In the genomic region with DNA sequence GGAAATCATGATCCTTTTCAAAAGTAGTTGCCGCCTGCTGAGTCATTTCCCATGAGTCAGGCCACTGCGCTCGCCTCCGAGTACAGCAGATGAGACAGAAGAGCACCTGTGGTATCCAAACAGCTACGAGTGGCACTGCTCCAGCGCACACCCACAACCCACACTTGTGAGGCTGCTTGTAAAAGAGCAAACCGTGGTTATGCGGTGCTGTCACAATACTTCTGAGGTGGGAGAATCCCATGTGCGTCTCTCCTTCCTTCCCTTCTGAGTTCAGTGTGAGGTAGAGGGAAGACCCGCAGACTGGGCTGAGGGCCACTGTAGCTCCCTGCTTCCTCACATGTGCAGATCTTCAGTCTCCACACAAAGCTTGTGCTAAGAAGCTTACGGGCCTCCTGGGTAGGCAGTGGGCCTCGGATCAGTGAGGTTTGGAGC, we compare ENCODE assay signal across 8 mouse cellular contexts. TPM values are rescaled to one million over a fixed set of nuclear protein-coding genes. Genes with fewer than 3 reads are reported as not detected.
DNase-seq lines count a peak whose midpoint lies in the region; ATAC-seq and TF ChIP-seq lines count a peak whose summit lies in the region.

A gene (minus strand): TSS at position 360 of the 432 bp plus-strand sequence.

- peak; percentile 86 for DNase-seq in heart, adult 11 months
- DNase-seq in cerebellum, postnatal 36 days, result peak; percentile 41 to 50
- peak; percentile 76 to 77 for DNase-seq in left cerebral cortex, adult 2 months (ENCODE audit: extremely low spot score in 1 of 2, low spot score in 2 of 2)
- no peak for DNase-seq in stomach, postnatal 0 days (ENCODE audit: low spot score)
- DNase-seq in lung, postnatal 14 days, result no peak
- DNase-seq in gastrocnemius, adult 18-20 months (ENCODE audit: low spot score), result no peak
- no peak for DNase-seq in heart, adult 18-20 months

- TF ChIP-seq CTCF in left cerebral cortex, adult 2 months (IDR thresholded peaks at IDR 0.05), result no peak
- TF ChIP-seq CTCF in stomach, postnatal 0 days (IDR thresholded peaks at IDR 0.05; ENCODE audit: low read depth), result no peak

- H3K27me3 ChIP-seq in heart, embryonic 12.5 days (replicated peaks), result no peaks in the 10 kb centered on the region
- no peaks in the 10 kb centered on the region for H3K27me3 ChIP-seq in stomach, postnatal 0 days (ENCODE audit: control insufficient read depth, insufficient read depth, low read length)

- no peaks in the 10 kb centered on the region for H3K9me3 ChIP-seq in heart, embryonic 12.5 days (replicated peaks)
- no peaks in the 10 kb centered on the region for H3K9me3 ChIP-seq in stomach, postnatal 0 days (ENCODE audit: control insufficient read depth, low read length)

- WGBS in heart, embryonic 12.5 days, result 66% methylated on average over 12 of the region's 12 CpGs
- WGBS in stomach, postnatal 0 days, result 69% methylated on average over 12 of the region's 12 CpGs

- no peak within 1 kb of the TSS for H3K27ac ChIP-seq in heart, embryonic 12.5 days (ENCODE audit: poor library complexity, severe bottlenecking)
- H3K27ac ChIP-seq in left cerebral cortex, adult 2 months, result peak within 1 kb of the TSS; percentile 57
- 0 out of 2 replicates have a peak within 1 kb of the TSS, but pooled peaks have one; percentile 5 for H3K27ac ChIP-seq in stomach, postnatal 0 days (replicated peaks)

- no peak for ATAC-seq in heart, embryonic 12.5 days (ENCODE audit: insufficient number of reproducible peaks, low FRiP score)
- ATAC-seq in stomach, postnatal 0 days (ENCODE audit: low FRiP score, low TSS enrichment), result no peak

- intact Hi-C loops in left cerebral cortex, adult 2 months (cut with DNase I), result loop anchor here (2.0 kb wide), 1 partner anchor 42 kb away; a partner anchor contains a TSS

- TF ChIP-seq EP300 in stomach, postnatal 0 days (optimal IDR thresholded peaks at IDR 0.05), result no peak

- H3K4me3 ChIP-seq in heart, embryonic 12.5 days, result no peak within 1 kb of the TSS
- H3K4me3 ChIP-seq in left cerebral cortex, adult 2 months, result no peak within 1 kb of the TSS
- no peak within 1 kb of the TSS for H3K4me3 ChIP-seq in stomach, postnatal 0 days (ENCODE audit: low read depth, low read length)

- H3K4me1 ChIP-seq in heart, embryonic 12.5 days (replicated peaks), result no peaks in the 10 kb centered on the region
- no peaks in the 10 kb centered on the region for H3K4me1 ChIP-seq in stomach, postnatal 0 days (replicated peaks; ENCODE audit: control insufficient read depth, insufficient read depth)

- no peak within 1 kb of the TSS for H3K4me2 ChIP-seq in heart, embryonic 12.5 days
- no peak within 1 kb of the TSS for H3K4me2 ChIP-seq in stomach, postnatal 0 days (replicated peaks; ENCODE audit: low read depth)

- no peak within 1 kb of the TSS for H3K9ac ChIP-seq in heart, embryonic 12.5 days
- no peak within 1 kb of the TSS for H3K9ac ChIP-seq in stomach, postnatal 0 days (ENCODE audit: low read length)

- peaks cover 37% of the 10 kb centered on the region for H3K36me3 ChIP-seq in heart, embryonic 12.5 days
- H3K36me3 ChIP-seq in stomach, postnatal 0 days (ENCODE audit: control insufficient read depth, insufficient read depth, low read length), result no peaks in the 10 kb centered on the region

RNA-seq across cellular contexts. Expression of the gene that starts here (rescaled TPM):
- polyA plus RNA-seq in heart, embryonic 12.5 days (2016; fragmentation: Nextera tagmentation; extraction: Ambion mirVana), result 0.29 and 0.35 TPM in 2 replicates
- total RNA-seq in left cerebral cortex, adult 2 months (2021), result 1 to 10 TPM; 1.6 to 1.7 TPM
- 0.12 and 0.13 TPM in 2 replicates for polyA plus RNA-seq in stomach, postnatal 0 days (2015; fragmentation: Nextera tagmentation; extraction: Ambion mirVana)
- under 1 TPM; 0.09 to 0.14 TPM for total RNA-seq in gastrocnemius, adult 18-20 months (2021)
- under 1 TPM; 0.10 to 0.15 TPM for total RNA-seq in heart, adult 18-20 months (2021)

Comparison
In these comparisons a context has a peak if more than half of its experiments do, and no peak if none do; other contexts are left out.
1. DNase-seq: peak in heart, adult 11 months (single experiment), cerebellum, postnatal 36 days (2 of 2) and left cerebral cortex, adult 2 months (2 of 2); none in stomach, postnatal 0 days (single experiment), lung, postnatal 14 days (single experiment), gastrocnemius, adult 18-20 months (single experiment) and heart, adult 18-20 months (0 of 2).